Mouse (Mus musculus) heart, embryonic 13.5 days (tissue): Measurements from ENCODE around the gene Iffo1. TPM values are rescaled to one million over a fixed set of nuclear protein-coding genes. Genes with fewer than 3 reads are reported as not detected.
A peak's percentile ranks its signal among the peaks of the same experiment; 100 is the strongest.
"Not testable (repeated sequence)": the region's sequence is repeated elsewhere in the genome, so short reads cannot be mapped to it uniquely, and the experiment has no call there.

Experiments used
- ATAC-seq: fragments of 200-750 bp; cut with Nextera tagmentation; 2 replicates; pipeline ENCODE4 v1.8.0; 2017; ENCODE audit warnings: moderate TSS enrichment; ENCODE audit not compliant: insufficient number of reproducible peaks, low FRiP score, low TSS enrichment; ENCODE audit errors: extremely low read depth
- H3K27ac ChIP-seq: fragments of 300-500 bp; sonication (generic); replicated peaks from 2 replicates; pipeline ENCODE4 v1.5.1; 2015; ENCODE audit warnings: moderate library complexity, mild to moderate bottlenecking, inconsistent platforms
- H3K27me3 ChIP-seq: fragments of 300-500 bp; sonication (generic); replicated peaks from 2 replicates; pipeline ENCODE4 v1.6.1; 2015; ENCODE audit warnings: mild to moderate bottlenecking, inconsistent platforms
- H3K36me3 ChIP-seq: fragments of 300-500 bp; sonication (generic); 2 replicates; pipeline ENCODE4 v1.6.1; 2015; ENCODE audit warnings: mild to moderate bottlenecking, inconsistent platforms
- H3K4me1 ChIP-seq: fragments of 300-500 bp; sonication (generic); 2 replicates; pipeline ENCODE4 v1.6.1; 2015; ENCODE audit warnings: inconsistent platforms
- H3K4me2 ChIP-seq: fragments of 300-500 bp; sonication (generic); 2 replicates; pipeline ENCODE4 v1.6.1; 2015; ENCODE audit warnings: inconsistent platforms, mild to moderate bottlenecking, moderate library complexity
- H3K4me3 ChIP-seq: fragments of 300-500 bp; sonication (generic); 2 replicates; pipeline ENCODE4 v1.5.1; 2015; ENCODE audit warnings: moderate library complexity, mild to moderate bottlenecking, inconsistent platforms
- H3K9ac ChIP-seq: fragments of 300-500 bp; sonication (generic); 2 replicates; pipeline ENCODE4 v1.6.1; 2015; ENCODE audit warnings: inconsistent platforms, mild to moderate bottlenecking, moderate library complexity
- H3K9me3 ChIP-seq: fragments of 300-500 bp; sonication (generic); 2 replicates; pipeline ENCODE4 v1.6.1; 2016; ENCODE audit warnings: inconsistent platforms
- WGBS: fragments of 180-500 bp; shearing (Covaris S2); methylation state at CpG from one replicate; pipeline ENCODE4 v1.1.7; 2015; ENCODE audit warnings: mixed read lengths; 5-methylcytosine and 5-hydroxymethylcytosine counted together
- polyA plus RNA-seq: library from polyadenylated mRNA; unstranded; fragments of >200 nt; fragmentation: Nextera tagmentation; extraction: Ambion mirVana; gene quantifications from 2 replicates; pipeline ENCODE4 v1.2.1, GENCODE M21; 2015

Gene Iffo1
- polyA plus RNA-seq, 1 experiment from 2014 or later = 9.5 TPM

DNA sequence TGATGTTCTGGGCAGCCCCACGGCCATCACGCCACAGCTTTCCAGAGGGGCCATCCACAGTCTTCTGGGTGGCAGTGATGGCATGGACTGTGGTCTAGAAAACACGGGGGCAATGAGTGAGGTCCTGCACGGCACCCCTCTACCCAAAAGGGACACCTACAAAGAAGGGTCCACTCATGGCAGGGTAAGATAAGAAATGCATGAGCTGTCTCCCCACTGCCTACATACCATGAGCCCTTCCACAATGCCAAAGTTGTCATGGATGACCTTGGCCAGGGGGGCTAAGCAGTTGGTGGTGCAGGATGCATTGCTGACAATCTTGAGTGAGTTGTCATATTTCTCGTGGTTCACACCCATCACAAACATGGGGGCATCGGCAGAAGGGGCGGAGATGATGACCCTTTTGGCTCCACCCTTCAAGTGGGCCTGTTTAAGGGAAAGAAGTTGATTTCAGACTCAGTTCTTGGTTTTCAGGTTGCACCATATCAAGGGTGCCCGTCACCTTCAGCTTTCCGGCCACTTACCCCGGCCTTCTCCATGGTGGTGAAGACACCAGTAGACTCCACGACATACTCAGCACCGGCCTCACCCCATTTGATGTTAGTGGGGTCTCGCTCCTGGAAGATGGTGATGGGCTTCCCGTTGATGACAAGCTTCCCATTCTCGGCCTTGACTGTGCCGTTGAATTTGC, 17.7 kb downstream of the Iffo1 start:
- Histone ChIP-seq H3K4me3 (peak overlapping the region; percentile 98), H3K36me3 (peaks cover 69% of the 10 kb centered on the region), H3K4me1 (peaks cover 59% of the 10 kb centered on the region), H3K4me2 (peak overlapping the region; percentile 73), H3K27ac (peak overlapping the region; percentile 99), H3K9ac (peak overlapping the region; percentile 79)
- not testable (repeated sequence) for H3K27me3 ChIP-seq, ATAC-seq, H3K9me3 ChIP-seq
- 50% methylated on average over 13 of the region's 16 CpGs for WGBS

DNA sequence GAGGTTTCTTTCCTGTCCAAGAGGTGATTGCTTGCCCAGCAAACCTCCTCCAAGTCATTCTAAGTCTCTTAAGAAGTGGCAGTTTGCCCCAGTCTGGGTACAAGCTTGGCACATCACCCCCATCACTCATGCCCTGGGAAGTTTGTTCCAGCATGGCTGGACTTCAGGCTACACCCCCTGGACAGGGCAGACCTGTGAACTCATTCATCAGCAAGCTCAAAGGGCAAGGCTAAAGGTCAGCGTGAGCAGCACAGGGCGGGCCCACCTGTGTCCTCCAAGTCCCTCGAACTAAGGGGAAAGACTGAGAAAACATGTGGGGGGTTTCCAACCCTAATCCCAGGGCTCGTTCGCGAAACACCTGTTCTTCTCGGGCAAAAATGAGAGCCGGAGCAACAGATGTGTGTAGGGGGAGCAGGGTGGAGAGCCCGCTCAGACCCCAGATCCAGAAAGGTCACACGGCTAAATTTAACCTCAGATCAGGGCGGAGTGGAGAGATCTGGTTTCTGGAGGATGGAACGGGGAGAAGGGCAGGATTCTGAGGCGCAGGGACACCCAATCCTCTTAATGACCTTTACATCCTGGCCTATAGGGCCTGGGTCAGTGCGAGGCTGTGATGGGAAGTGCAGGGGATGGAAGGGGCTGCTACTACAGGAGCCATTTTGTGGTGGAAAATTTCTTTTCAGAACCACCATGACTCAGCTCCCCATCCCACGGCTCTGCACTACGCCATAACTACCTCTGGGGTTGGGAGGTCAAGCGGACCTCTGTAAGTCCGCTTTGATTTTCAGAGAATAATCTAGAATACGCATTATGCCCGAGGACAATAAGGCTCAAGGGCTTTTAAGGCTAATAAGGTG, 19.0 kb downstream of the Iffo1 start:
- ATAC-seq = no peak
- Histone ChIP-seq H3K9me3 (no peaks in the 10 kb centered on the region), H3K4me3 (peak overlapping the region; percentile 98), H3K36me3 (peaks cover 71% of the 10 kb centered on the region), H3K27ac (peak overlapping the region; percentile 99), H3K9ac (peak overlapping the region; percentile 100), H3K27me3 (no peaks in the 10 kb centered on the region), H3K4me2 (peak overlapping the region; percentile 73), H3K4me1 (peaks cover 69% of the 10 kb centered on the region)
- 4% methylated on average over 20 of the region's 20 CpGs for whole genome bisulfite sequencing

DNA sequence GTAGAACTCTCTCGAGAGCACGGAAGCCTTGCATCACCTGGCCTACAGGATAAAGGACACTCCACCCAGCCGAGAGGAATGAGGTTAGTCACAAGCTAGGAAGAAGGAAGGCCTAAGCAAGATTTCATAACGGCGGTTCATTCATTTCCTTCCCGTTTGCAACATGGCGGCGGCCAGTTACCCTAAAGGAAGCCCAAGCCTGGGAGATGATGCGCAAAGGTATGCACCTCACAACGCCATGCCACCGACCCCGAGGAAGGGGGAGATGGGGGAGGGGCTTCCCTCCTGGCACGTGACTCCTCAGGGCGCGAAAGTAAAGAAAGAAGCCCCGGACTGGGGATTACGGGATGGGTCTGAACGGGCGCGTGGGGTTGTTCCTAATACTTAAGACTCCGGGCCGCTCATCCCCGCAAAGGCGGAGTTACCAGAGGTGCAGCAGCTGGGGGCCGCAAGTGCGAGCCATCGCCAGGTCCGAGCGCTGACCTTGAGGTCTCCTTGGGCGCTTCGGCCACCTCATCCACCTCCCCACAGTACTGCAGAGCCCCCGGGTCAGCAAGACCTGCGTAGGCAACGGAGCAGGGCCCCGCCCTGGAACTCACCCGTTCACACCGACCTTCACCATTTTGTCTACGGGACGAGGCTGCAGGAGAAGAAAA, 19.8 kb downstream of the Iffo1 start:
- Histone ChIP-seq H3K27ac (peak overlapping the region; percentile 99), H3K4me1 (peaks cover 68% of the 10 kb centered on the region), H3K27me3 (no peaks in the 10 kb centered on the region), H3K4me3 (peak overlapping the region; percentile 98), H3K36me3 (peaks cover 71% of the 10 kb centered on the region), H3K9ac (peak overlapping the region; percentile 100), H3K4me2 (peak overlapping the region; percentile 73), H3K9me3 (no peaks in the 10 kb centered on the region)
- ATAC-seq = peak; percentile 6
- WGBS = under 1% methylated on average over 39 of the region's 39 CpGs

DNA sequence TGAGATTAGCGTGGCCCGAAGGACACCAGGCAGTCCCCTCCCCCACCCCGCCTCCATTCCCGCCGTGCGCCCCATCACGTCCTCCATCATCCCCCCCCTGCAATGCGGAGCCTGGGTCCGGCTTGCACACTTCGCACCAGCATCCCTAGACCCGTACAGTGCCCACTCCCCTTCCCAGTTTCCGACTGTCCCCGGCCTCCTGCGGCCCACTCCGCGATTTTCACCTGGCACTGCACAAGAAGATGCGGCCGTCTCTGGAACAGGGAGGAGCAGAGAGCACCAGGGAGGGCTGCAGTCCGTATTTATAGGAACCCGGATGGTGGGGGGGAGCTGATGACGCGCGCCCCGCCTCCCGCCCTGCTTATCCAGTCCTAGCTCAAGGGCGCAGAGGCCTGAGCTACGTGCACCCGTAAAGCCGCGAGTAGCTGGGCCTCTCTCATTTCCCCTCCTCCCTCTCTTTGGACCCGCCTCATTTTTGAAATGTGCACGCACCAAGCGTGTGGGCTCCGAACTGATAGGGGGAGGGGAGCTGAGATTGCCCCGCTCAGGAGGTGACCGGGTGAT, 20.4 kb downstream of the Iffo1 start:
- WGBS = under 1% methylated on average over 36 of the region's 36 CpGs
- Histone ChIP-seq H3K4me3 (peak overlapping the region; percentile 98), H3K36me3 (peaks cover 71% of the 10 kb centered on the region), H3K27ac (peak overlapping the region; percentile 99), H3K27me3 (no peaks in the 10 kb centered on the region), H3K4me2 (peak overlapping the region; percentile 73), H3K9me3 (no peaks in the 10 kb centered on the region), H3K4me1 (peaks cover 62% of the 10 kb centered on the region), H3K9ac (peak overlapping the region; percentile 100)
- ATAC-seq = peak; percentile 76

DNA sequence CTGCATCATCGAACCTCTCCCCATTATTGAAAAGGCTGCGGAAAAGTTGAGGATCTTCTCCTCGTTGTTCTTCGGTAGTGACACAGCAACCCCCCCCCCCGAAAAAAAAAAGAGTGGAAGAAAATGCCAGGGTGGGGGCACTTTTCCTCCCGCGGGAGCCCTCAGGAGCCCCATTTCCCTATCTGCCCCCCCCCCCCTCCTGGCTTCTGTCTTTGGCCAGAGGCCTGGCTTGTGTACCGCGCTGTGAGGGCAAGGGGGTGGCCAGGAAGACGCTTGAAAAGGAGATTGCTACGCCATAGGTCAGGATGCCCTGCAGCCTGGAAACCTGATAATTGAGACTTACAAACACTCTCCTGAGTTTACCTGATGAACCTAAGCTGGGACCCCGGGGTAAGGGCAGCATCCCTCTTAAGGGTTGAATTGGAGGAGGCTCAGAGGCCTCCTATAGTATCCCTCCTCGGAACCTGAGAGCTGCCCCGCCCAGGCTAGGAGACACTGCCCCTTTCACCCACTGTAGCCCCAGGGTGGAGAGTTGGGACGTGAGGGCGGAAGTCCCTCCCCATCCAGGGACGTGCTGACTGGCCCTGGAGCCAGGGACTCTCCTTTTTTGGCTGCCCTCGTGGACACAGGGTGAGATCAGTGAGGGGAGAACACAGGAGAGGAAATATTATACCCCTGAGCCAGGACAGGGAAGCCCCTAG, 21.2 kb downstream of the Iffo1 start, which contains the start of gene Gapdh:
TSS of gene Gapdh (minus strand) at position 417 of the 701 bp plus-strand sequence.
- Histone ChIP-seq H3K9ac (peak within 1 kb of the TSS; percentile 100), H3K9me3 (no peaks in the 10 kb centered on the region), H3K4me1 (peaks cover 55% of the 10 kb centered on the region), H3K4me2 (peak within 1 kb of the TSS; percentile 73), H3K27ac (peak within 1 kb of the TSS; percentile 99), H3K4me3 (peak within 1 kb of the TSS; percentile 98), H3K36me3 (peaks cover 71% of the 10 kb centered on the region), H3K27me3 (no peaks in the 10 kb centered on the region)
- WGBS = under 1% methylated on average over 17 of the region's 18 CpGs
- peak; percentile 72 for ATAC-seq

DNA sequence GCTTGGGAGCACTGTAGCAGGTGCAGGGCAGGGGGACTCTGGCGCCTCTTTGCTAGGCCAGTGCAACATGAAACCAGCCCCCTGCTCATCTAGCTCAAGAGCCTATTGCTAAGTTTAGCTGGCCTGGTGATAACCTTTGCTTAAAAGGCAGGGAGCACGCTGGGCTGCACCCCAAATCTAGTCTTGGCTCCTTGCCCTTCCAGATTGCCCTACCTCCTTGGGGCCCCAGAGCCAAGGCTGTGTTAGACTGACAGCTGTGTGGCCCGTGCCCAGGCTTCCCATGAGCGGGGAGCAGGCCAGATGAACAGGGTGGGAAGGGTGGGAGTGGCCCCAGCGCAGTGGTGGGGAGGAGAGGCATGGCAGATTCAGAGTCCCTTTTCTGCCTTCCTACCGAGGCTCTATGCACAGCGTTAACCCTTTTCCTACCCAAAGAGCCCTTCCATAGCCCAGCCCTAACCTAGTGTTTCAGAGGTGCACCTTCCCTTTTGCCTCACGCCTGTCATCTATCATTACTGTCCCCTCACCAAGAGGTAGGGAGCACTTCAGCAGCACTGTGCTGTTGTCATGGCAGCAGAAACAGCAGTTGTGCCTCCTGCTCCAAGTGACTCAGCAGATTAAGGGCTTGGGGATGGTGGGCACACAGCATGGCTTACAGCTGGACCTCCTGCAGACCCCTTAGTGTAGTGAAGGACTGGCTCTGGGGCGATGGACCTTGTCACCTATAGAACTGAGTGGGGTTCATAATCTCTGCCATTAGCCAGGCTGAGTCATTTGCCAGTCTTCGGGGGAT, 22.0 kb downstream of the Iffo1 start:
- H3K4me1 ChIP-seq = peaks cover 46% of the 10 kb centered on the region
- peak overlapping the region; percentile 99 for H3K27ac ChIP-seq
- ATAC-seq = peak; percentile 27; the same call in 1 of the 2 replicates
- peaks cover 72% of the 10 kb centered on the region for H3K36me3 ChIP-seq
- H3K27me3 ChIP-seq = no peaks in the 10 kb centered on the region
- H3K4me2 ChIP-seq = peak overlapping the region; percentile 73
- H3K9ac ChIP-seq = peak overlapping the region; percentile 88
- peak overlapping the region; percentile 98 for H3K4me3 ChIP-seq
- whole genome bisulfite sequencing = 15% methylated on average over 10 of the region's 10 CpGs
- H3K9me3 ChIP-seq = no peaks in the 10 kb centered on the region

DNA sequence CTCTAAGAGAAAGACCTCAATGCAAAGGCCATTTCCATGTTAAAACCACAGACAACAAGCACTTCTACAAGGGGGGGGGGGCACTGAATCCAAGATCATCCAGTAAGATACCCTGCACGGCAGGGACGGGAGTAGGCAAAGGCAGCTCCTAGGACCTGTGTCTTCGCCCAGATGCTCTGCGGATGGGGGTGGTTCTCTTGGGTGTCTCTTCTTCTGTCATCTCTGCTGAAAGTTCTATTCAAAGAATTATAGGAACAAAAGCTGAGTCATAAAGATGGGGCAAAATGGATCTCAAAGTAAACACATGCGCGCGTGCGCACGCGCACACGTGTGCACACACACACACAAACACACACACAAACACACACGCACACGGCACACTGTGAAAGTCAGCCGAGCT, 23.0 kb downstream of the Iffo1 start:
- H3K9ac ChIP-seq = peak overlapping the region; percentile 88
- H3K27me3 ChIP-seq = no peaks in the 10 kb centered on the region
- peak overlapping the region; percentile 99 for H3K27ac ChIP-seq
- ATAC-seq = no peak
- H3K4me3 ChIP-seq = no peak overlapping the region
- WGBS = 90% methylated on average over 14 of the region's 14 CpGs
- H3K9me3 ChIP-seq = no peaks in the 10 kb centered on the region
- peaks cover 45% of the 10 kb centered on the region for H3K4me1 ChIP-seq
- H3K36me3 ChIP-seq = peaks cover 72% of the 10 kb centered on the region
- H3K4me2 ChIP-seq = 0 out of 2 replicates have a peak overlapping the region, but pooled peaks have one; percentile 73

DNA sequence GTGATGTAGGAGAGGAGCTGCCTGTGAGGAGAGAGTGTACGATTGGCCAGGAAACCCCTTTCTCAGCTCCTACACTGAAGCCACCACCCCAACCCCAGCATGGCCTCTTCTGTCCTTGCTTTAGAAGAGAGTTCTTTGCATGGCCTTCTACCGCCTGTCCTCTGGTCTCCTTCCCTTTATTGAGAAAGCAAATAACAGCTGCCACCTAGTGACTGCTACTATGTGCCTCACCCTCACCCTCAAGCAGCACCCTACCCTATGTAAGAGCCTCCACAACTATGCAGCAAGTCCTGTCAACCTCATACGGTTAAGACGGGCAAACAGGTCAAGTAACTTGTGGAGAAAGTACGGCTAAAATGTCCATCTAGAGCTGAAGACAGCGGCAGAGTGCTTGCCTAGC, 25.2 kb downstream of the Iffo1 start:
- H3K4me1 ChIP-seq = peaks cover 32% of the 10 kb centered on the region
- no peaks in the 10 kb centered on the region for H3K9me3 ChIP-seq
- no peak for ATAC-seq
- H3K27me3 ChIP-seq = no peaks in the 10 kb centered on the region
- no peak overlapping the region for H3K4me2 ChIP-seq
- 0 out of 2 replicates have a peak overlapping the region, but pooled peaks have one; percentile 5 for H3K27ac ChIP-seq
- H3K36me3 ChIP-seq = peaks cover 80% of the 10 kb centered on the region
- H3K9ac ChIP-seq = peak overlapping the region; percentile 63
- no peak overlapping the region for H3K4me3 ChIP-seq
- 78% methylated on average over 6 of the region's 6 CpGs for WGBS

DNA sequence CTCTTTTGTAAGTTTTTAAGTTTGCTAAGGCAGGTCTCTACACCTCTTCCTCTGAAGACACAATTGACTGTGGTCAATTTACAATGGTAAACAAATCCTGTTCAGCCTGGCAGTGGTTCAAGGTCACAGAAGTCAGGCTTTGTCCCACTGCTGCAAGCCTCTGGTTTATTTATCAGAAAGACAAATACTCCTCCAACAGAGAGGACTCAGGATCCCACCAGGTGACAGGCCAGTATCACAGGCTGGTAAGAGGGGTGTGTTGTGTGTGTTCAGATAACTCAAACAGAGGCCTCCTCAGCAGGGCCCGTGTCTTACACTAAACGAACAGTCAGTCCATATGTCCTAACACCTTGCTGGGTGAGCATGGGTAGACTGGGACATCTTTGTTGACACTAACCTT, 27.4 kb downstream of the Iffo1 start:
- no peak overlapping the region for H3K9ac ChIP-seq
- ATAC-seq = no peak
- 66% methylated on average over 2 of the region's 2 CpGs for WGBS
- peaks cover 17% of the 10 kb centered on the region for H3K4me1 ChIP-seq
- no peaks in the 10 kb centered on the region for H3K27me3 ChIP-seq
- no peaks in the 10 kb centered on the region for H3K9me3 ChIP-seq
- H3K36me3 ChIP-seq = peaks cover 100% of the 10 kb centered on the region
- no peak overlapping the region for H3K4me3 ChIP-seq
- H3K4me2 ChIP-seq = no peak overlapping the region
- peak overlapping the region; percentile 28; the same call in 1 of the 2 replicates for H3K27ac ChIP-seq

DNA sequence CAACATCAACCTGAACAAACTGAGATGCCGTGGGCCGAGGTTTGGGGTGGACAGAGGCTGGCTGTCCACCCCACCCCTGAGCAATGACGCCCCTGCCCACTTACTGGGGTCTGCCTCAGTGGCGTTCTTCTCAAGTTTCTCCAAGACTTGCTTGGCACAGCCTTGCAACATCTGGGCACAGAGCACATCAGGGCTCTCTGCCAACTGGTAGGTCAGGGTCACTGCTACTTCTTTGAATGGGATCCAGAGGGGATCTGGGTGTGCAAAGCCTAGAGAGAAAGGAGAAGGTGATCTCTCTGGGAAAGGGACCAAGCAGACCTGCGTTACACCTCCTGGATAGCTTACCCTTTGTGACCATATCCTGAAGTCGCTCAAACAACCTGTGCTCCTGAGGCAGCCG, 28.2 kb downstream of the Iffo1 start:
- H3K4me3 ChIP-seq = no peak overlapping the region
- H3K27me3 ChIP-seq = no peaks in the 10 kb centered on the region
- peaks cover 9% of the 10 kb centered on the region for H3K4me1 ChIP-seq
- ATAC-seq = no peak
- no peak overlapping the region for H3K9ac ChIP-seq
- 91% methylated on average over 7 of the region's 7 CpGs for WGBS
- no peak overlapping the region for H3K27ac ChIP-seq
- H3K9me3 ChIP-seq = no peaks in the 10 kb centered on the region
- H3K36me3 ChIP-seq = peaks cover 100% of the 10 kb centered on the region
- no peak overlapping the region for H3K4me2 ChIP-seq
